Mouse (Mus musculus) olfactory bulb, adult 2 months (tissue): ENCODE results near the gene Dlg5.

Source experiments
- CTCF ChIP-seq: fragments of 200-500 bp; IDR thresholded peaks from 2 replicates; pipeline ENCODE4 v1.5.1; 2012; ENCODE audit warnings: low read depth, mild to moderate bottlenecking, low read length, moderate library complexity; ENCODE audit not compliant: insufficient read depth
- POLR2A ChIP-seq: fragments of 200-500 bp; IDR thresholded peaks from 2 replicates; pipeline ENCODE4 v1.6.1; 2012; ENCODE audit warnings: mild to moderate bottlenecking, low read depth, low read length, moderate library complexity; ENCODE audit not compliant: insufficient read depth

- no peak for TF ChIP-seq CTCF
- TF ChIP-seq POLR2A = no peak
Observed at GRCm38 (mm10) chr14:24203210-24203609, 42.5 kb downstream of the Dlg5 start.
